Mouse (Mus musculus) mouse trophoblast stem cell (cell line): ENCODE measurements at regions not wholly inside any gene's neighbourhood (a gene's known extent, or its start where the extent isn't known, plus 50 kb on each side); places are given as distances from the start of the nearest gene placed in this dataset.

ENCODE experiments used
- in situ Hi-C, 2 experiments: fragments of 300-500 bp; cut with MseI, MboI; formaldehyde crosslinking; loops; 2 replicates in 1 of 2; 3 replicates in 1 of 2; pipeline ENCODE4 v1.15.1; 2025

DNA sequence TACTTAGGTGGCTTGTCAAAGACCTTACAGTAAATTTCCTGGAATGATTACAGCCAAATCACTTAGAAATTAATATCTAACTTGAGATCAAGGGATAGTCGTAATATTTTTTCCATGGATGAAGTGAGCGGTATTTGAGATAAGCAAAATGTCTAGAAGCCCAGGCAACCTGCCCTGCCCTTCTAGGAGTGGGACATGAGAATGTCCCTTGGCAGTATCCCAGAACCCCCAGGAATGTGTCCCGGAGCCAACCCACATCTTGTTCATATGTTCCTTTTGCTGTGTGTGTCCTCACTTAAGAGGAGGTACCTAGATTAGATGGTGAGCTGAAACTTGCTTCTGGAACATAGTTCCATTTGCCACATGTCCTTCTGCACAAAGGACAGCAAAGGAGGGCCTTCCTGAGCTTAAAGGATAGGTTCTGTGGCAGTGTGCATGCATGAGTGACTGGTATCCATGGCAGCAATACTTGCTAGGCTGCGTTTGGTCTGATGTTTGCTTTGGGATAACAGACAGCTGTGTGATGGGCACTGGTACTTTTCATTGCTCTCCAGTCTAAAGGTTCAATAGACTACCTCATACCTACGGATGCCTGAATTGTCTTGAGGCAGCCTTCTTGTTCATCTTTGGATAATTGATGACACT lies 231.0 kb upstream of the Krr1 start:
- in situ Hi-C loops = no loop called here

DNA sequence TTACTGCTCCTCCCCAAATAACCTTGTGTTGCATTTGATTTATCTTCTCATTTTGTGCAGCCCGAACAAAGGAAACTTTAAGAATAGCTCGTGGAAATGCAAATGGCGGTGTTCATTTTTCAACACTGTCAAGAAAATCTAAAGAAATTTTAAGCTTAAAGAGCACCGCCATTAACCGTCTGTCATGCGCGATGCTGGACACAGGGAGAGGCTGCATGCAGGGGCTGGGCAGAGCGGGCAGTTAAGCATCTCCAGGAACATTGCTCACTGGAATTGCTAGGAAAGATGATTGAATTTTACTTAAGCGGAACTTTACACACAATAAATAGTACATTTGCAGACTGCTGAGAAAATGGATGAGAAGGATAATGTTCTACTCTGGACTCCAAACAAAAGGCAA lies 229.2 kb upstream of the Krr1 start:
- in situ Hi-C loops = no loop called here

GRCm38 (mm10) chr10:111745116-111745515 lies 227.3 kb upstream of the Krr1 start:
- in situ Hi-C loops = no loop called here

- in situ Hi-C loops = no loop called here
Measured at GRCm38 (mm10) chr10:111746067-111746878, 226.2 kb upstream of the Krr1 start.

GRCm38 (mm10) chr10:111746879-111747477 lies 225.5 kb upstream of the Krr1 start:
- in situ Hi-C loops = no loop called here

DNA sequence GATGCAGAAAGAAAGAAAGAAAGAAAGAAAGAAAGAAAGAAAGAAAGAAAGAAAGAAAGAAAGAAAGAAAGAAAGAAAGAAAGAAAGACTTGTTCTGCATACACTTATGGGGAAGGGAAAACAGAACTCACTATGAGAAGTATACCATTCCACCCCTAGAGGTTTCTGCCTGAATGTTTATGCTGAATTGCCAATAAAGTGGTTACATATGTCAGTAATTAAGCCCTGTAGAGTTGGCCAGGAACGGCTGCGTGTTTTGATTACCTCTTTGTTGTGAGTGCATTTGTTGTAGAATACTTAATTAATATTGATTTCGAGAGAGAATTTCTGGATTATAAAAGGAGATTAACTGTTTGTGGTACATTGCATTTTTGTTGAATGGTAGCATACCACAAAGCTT lies 224.0 kb upstream of the Krr1 start:
- in situ Hi-C loops = no loop called here

DNA sequence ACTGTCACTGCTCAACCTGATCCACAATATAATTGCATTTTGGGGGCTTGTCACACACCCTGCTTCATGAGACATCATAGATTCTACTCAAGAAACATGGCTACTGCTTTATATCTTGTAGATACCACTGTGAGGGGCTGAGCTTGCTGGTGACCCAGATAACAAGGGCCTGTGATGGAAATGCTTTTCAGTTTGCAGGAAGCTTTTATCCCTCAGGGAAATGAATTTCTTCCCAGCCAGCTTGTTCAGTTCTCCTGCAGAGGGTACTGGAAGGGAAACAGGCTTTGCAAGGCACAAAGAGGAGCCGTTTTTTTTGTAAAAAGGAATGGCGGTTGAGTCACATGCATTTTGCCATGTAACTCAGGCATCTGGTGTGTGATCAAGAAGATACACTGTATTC lies 218.8 kb upstream of the Krr1 start:
- in situ Hi-C loops = no loop called here

GRCm38 (mm10) chr10:111755964-111756363 lies 216.5 kb upstream of the Krr1 start:
- in situ Hi-C loops = no loop called here

DNA sequence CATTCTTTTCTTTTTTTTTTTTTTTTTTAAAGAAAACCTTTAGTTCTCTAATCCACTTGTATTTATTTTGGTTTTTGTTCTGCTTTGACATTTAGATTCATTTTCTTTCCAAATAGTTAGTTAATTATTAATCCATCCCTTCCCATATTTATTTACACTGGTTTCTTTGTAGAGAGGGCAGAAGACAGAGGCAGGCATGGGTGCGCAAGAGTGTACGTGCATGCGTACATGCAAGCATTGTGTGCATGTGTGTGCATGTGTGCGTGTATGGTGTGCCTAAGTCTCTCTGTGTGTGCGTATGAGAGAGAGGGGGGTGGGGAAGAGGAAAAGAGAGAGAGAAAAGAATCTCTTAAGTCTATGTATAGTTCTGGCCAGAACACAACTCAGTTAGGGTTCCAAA lies 215.9 kb upstream of the Krr1 start:
- in situ Hi-C loops = no loop called here

DNA sequence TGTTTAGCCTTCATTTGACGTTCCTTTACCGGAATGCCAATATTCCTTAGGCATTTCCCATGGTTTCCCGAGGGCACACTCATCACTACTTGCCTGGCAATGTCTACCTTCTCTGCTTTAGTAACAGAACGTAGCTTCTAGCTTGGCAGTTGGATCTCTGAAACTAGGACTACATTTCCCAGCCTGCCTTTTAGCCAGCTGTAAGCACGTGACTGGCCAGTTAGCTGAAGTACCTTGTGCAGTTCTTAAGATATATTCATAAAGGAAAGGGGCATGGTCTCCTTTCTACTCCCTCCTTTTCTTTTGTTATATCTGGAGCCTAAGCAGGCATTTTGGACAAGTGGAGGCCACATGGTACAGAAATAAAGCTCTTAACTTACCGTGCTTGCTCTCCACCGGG lies 214.8 kb upstream of the Krr1 start:
- in situ Hi-C loops = no loop called here

DNA sequence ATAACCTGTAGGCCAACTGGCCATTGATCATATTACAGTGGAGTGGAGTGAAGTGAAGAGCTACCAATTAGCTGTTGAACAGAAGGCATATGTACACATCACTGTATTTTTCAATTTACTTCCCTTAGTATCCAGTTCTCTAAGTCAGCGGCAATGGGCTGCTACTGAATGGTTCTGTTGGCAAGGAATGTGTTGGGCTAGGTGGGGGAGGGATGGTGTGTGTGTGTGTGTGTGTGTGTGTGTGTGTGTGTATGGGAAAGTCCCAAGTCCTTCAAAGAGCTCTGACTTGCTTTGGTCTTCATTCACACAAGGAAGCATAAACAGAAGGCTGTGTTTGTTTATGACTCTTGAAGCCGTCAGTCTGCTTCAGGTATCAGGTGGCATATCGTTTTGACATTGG lies 213.0 kb upstream of the Krr1 start:
- in situ Hi-C loops = no loop called here

DNA sequence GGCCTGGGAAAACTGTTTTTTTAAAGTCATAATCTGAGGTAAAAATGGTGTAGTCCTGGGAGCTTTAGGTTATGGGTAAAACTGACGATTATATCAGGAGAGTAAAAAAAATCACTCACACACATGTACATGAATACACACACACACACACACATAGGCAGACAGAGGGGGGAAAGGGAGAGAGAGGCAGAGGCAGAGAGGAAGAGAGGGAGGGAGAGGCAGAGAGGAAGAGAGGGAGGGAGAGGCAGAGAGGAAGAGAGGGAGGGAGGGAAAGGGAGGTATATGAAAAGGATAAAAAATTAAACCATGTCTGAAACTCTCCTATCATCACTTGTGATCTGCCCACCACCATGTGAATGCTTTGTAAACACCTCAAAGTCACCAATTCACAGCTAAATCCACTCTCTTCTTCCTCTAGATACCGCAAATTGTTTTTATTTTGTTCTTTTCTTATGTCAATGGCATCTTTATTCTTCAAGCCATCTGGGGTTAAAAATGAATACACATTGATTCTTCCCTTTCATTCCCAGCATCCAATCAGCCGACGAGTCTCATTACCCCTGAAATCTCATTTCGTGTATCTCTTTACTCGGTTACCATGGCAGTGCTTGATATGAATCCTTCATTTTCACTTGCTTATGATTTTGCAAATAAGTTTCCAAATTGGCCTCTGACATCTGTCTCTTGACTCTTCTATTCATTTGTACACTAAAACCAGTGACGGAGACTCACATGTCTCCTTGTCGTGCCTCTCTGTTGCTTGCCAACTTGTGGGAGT lies 209.5 kb upstream of the Krr1 start:
- in situ Hi-C loops = no loop called here

GRCm38 (mm10) chr10:111767011-111767720 lies 205.3 kb upstream of the Krr1 start:
- in situ Hi-C loops = no loop called here

- in situ Hi-C loops = no loop called here
Measured at GRCm38 (mm10) chr10:111767813-111768455, 204.5 kb upstream of the Krr1 start.

DNA sequence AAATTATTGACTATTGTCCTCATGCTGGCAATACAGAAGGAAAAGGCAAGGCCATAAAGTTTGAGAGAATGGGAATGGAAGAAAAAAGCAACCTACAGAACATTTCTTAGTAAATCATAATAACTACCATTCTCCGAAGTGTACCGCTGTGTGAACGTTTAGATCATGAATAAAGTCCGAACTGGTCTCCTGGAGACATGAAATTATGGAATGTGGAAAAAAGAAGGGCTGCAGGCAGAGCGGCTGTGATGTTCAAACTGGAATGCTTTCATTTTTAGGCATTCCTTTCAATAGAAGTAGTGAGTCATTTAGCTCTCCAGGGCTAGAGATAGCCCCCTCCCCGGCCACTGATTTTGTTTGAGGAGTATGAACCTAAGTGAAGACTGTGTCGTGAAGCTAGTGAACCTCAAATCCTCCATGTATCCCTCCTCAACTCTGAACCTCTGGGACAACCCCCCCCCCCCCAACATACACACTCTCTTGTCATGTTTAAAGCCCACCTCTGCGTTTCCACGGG lies 202.9 kb upstream of the Krr1 start:
- in situ Hi-C loops = no loop called here

DNA sequence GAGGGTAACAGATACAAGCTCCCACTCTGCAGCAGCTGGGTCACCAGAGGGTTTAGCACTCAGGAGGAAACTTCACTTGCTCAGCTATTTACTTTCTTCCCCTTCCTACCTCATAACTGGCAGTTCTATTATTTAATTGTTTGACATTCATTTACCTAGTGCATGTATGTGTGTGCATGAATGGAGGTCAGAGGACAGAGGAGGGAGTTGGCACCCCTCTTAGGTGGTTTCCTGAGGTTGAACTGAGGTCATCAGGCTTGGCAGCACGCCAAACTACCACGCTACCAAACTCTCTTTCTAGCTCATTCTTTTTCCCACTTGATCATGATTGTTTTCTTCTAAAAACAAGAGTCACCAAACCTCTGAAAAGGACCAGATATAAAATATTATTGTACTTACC lies 202.4 kb upstream of the Krr1 start:
- in situ Hi-C loops = no loop called here

DNA sequence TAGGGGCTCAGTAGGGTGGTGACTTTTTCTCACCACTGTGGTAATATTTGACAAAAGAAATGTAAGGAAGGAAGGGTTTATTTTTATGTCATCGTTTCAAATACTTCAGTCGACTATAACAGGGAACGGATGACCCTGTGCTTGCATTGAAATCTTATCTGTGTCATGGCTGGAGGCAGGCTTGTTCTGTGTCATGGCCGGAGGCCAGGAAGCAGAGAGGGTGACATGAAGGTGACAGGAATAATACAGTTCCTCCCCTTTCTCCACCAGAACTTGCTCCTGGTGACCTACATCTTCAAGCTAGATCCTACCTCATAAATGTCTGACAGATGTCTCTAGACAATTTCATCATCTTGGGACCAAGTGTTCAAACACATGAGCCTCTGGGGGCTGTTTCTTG lies 201.5 kb upstream of the Krr1 start:
- in situ Hi-C loops = no loop called here

GRCm38 (mm10) chr10:111777559-111777958 lies 194.9 kb upstream of the Krr1 start:
- in situ Hi-C loops = no loop called here

- in situ Hi-C loops = no loop called here
Measured at GRCm38 (mm10) chr10:111778111-111778510, 194.4 kb upstream of the Krr1 start.

GRCm38 (mm10) chr10:111779956-111780355 lies 192.5 kb upstream of the Krr1 start:
- in situ Hi-C loops = no loop called here
